Mouse (Mus musculus): Measurements from ENCODE around the gene Creg2. TPM values are rescaled to one million over a fixed set of nuclear protein-coding genes. Genes with fewer than 3 reads are reported as not detected.

Gene Creg2
- total RNA-seq (2015) (not detected in 2 replicates), total RNA-seq (2017) (not detected in 2 replicates)

GRCm38 (mm10) chr1:39651241-39651548 lies at the start of gene Creg2:
Gene Creg2 (minus strand): TSS chr1:39651474.
- no peak for ATAC-seq (ENCODE audit: poor library complexity, severe bottlenecking)

- no peak for ATAC-seq (ENCODE audit: poor library complexity, severe bottlenecking)
Observed at GRCm38 (mm10) chr1:39700599-39701273, 49.5 kb upstream of the Creg2 start.

GRCm38 (mm10) chr1:39698456-39698855 lies 47.2 kb upstream of the Creg2 start:
- no peak for ATAC-seq (ENCODE audit: poor library complexity, severe bottlenecking)

- no peak for ATAC-seq (ENCODE audit: poor library complexity, severe bottlenecking)
Observed at GRCm38 (mm10) chr1:39695198-39695597, 43.9 kb upstream of the Creg2 start.

- no peak for ATAC-seq (ENCODE audit: poor library complexity, severe bottlenecking)
Observed at GRCm38 (mm10) chr1:39694756-39695155, 43.5 kb upstream of the Creg2 start.

- no peak for ATAC-seq (ENCODE audit: poor library complexity, severe bottlenecking)
Observed at GRCm38 (mm10) chr1:39691974-39692373, 40.7 kb upstream of the Creg2 start.

- no peak for ATAC-seq (ENCODE audit: poor library complexity, severe bottlenecking)
Observed at GRCm38 (mm10) chr1:39691061-39691460, 39.8 kb upstream of the Creg2 start.

- no peak for ATAC-seq (ENCODE audit: poor library complexity, severe bottlenecking)
Observed at GRCm38 (mm10) chr1:39688573-39688972, 37.3 kb upstream of the Creg2 start.

- ATAC-seq (ENCODE audit: poor library complexity, severe bottlenecking) = no peak
Observed at GRCm38 (mm10) chr1:39687279-39687678, 36.0 kb upstream of the Creg2 start.

- peak; percentile 51; the same call in 1 of the 2 replicates for ATAC-seq (ENCODE audit: poor library complexity, severe bottlenecking)
Observed at GRCm38 (mm10) chr1:39685841-39686240, 34.6 kb upstream of the Creg2 start.

GRCm38 (mm10) chr1:39681638-39682037 lies 30.4 kb upstream of the Creg2 start:
- ATAC-seq (ENCODE audit: poor library complexity, severe bottlenecking) = no peak

GRCm38 (mm10) chr1:39680546-39680945 lies 29.3 kb upstream of the Creg2 start:
- no peak for ATAC-seq (ENCODE audit: poor library complexity, severe bottlenecking)

GRCm38 (mm10) chr1:39678883-39679282 lies 27.6 kb upstream of the Creg2 start:
- ATAC-seq (ENCODE audit: poor library complexity, severe bottlenecking) = no peak

- ATAC-seq (ENCODE audit: poor library complexity, severe bottlenecking) = no peak
Observed at GRCm38 (mm10) chr1:39676221-39676876, 25.1 kb upstream of the Creg2 start.

GRCm38 (mm10) chr1:39672362-39673105 lies 21.3 kb upstream of the Creg2 start:
- ATAC-seq (ENCODE audit: poor library complexity, severe bottlenecking) = no peak

- ATAC-seq (ENCODE audit: poor library complexity, severe bottlenecking) = no peak
Observed at GRCm38 (mm10) chr1:39670211-39670935, 19.1 kb upstream of the Creg2 start.

- no peak for ATAC-seq (ENCODE audit: poor library complexity, severe bottlenecking)
Observed at GRCm38 (mm10) chr1:39666751-39667252, 15.5 kb upstream of the Creg2 start.

GRCm38 (mm10) chr1:39664039-39664625 lies 12.9 kb upstream of the Creg2 start:
- no peak for ATAC-seq (ENCODE audit: poor library complexity, severe bottlenecking)

- ATAC-seq (ENCODE audit: poor library complexity, severe bottlenecking) = no peak
Observed at GRCm38 (mm10) chr1:39663050-39663449, 11.8 kb upstream of the Creg2 start.

GRCm38 (mm10) chr1:39656976-39657529 lies 5.8 kb upstream of the Creg2 start:
- no peak for ATAC-seq (ENCODE audit: poor library complexity, severe bottlenecking)
